Mouse (Mus musculus) megakaryocyte-erythroid progenitor cell, adult 5-6 weeks (primary cell): ENCODE data around the gene Ccnd3. TPM values are rescaled to one million over a fixed set of nuclear protein-coding genes. Genes with fewer than 3 reads are reported as not detected.
"Not testable (repeated sequence)": the region's sequence is repeated elsewhere in the genome, so short reads cannot be mapped to it uniquely, and the experiment has no call there.

Experiments
- ATAC-seq: replicated peaks from 2 replicates; pipeline ENCODE4 v1.8.0; 2016; ENCODE audit warnings: mild to moderate bottlenecking, inconsistent platforms; ENCODE audit not compliant: severe bottlenecking, poor library complexity, low FRiP score, low TSS enrichment
- total RNA-seq, 2 experiments: library from RNA; stranded (forward) in 1 of 2; stranded (reverse) in 1 of 2; fragments of 200-1000, 215-1000 nt in 1 of 2; fragments of >200 nt in 1 of 2; fragmentation: Nextera tagmentation in 1 of 2; gene quantifications; 2 replicates each; pipeline ENCODE4 v1.2.3; 2014 to 2017

Gene Ccnd3
- total RNA-seq, 2 experiments from 2014 or later: 51.3 to 169 TPM

DNA sequence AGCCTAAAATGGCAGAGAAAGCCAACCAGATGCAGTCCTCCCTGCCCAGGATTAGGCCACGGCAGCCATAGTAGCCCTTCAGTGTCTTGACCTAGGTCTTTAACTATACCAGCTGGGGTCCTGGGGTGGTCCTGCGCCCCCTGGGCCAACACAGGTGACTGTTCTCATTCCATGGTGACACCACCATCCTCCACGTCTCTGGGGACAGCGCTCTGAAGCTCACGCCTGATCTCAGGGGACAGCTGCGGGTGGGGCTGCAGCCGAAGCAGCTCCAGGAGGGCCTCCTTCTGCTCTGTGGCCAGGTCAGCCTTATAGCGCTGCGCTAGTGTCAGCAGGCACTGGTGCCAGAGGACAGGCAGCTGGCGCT lies 96.5 kb downstream of the Ccnd3 start:
- ATAC-seq: no peak

DNA sequence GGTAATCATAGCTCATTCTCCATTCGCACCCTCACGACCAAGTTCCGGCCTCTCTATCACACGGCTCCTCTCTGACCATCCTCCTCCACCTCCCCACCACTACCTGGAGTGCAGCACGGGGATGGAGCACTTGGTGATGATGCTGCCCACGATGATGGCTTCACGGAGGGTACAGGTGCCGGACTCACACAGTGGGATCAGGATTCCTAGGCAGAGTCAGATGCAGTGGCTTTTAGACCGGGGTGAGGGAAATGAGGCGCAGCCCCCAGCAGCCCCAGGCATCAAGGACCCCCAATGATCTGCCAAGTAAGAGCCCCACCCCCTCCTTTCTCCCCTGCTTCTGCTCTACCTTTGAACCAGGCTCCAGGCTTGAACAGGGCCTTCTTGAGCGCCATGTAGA lies 97.4 kb downstream of the Ccnd3 start:
- ATAC-seq: no peak

DNA sequence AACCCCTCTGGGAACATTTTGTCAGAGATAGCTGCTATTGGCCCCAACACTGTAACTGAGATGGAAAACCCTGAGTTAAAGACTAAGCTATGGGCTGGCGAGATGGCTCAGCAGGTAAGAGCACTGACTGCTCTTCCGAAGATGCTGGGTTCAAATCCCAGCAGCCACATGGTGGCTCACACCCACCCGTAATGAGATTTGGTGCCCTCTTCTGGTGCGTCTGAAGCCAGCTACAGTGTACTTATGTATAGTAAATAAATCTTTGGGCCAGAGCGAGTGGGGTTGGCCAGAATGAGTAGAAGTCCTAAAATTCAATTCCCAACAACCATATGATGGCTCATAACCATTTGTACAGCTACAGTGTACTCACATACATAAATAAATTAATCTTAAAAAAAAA lies 101.4 kb downstream of the Ccnd3 start:
- ATAC-seq: no peak

DNA sequence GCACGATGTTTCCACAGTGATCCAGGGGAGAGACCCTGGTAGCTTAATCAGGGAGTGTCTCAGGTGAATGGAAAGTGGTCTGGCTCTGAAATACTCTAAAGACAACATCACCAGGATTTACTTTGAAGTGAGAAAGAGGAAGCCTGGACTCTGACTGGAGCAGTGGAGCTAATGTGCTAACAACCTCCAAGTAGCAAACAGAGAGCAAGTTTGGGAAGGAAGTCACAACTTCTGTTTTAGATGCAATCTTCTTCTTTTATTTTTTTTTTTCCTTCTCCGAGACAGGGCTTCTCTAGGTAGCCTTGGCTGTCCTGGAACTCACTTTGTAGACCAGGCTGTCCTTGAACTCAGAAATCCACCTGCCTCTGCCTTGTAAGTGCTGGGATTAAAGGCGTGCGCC lies 104.3 kb downstream of the Ccnd3 start:
- no peak for ATAC-seq

DNA sequence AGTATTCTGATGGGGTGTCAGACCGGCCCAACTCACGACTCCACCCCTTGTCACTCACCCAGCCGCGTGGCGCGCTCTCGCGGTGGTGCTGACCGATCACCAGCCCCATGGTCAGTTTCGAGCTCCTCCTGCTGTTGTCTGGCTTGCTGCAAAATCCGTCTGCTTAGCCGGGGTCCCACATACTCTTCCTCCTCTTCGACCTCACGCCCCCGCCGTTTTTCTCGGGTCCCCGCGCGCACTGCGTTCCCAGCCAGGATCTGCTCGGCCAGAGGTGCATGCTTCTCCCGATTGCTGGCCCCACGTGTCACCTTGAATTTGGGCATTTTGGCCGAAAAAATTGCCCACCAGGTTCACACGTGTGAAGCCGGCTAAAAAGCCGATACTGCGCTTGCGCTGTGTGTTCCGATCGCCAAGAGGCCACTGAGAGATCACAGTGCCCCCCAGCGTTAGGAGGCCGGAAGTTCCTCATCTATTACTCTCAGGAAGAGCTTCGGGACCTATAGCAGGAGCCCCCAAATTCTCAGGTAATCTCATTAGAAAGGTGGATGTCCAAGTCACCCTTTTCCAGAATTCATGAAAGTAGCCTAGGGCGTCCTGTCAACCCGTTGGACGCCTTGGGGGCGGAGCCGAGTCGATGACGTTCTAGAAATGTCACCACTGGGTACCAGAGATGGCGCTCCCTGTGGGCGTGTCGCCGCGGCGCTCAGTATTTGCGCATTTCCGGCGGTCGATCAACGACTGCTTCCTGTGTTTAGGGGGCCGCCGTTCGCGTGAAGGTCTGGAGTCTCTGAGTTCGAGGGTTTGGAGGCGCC lies 106.2 kb downstream of the Ccnd3 start, which contains the start of the genes Bysl, Med20 and Gm20517:
Gene Bysl (minus strand): TSS at position 644 of the 812 bp plus-strand sequence.
Gene Med20 (plus strand): TSS at position 734 of the 812 bp plus-strand sequence.
Gene Gm20517 (plus strand): TSS at position 741 of the 812 bp plus-strand sequence.
- peak; percentile 86 for ATAC-seq

DNA sequence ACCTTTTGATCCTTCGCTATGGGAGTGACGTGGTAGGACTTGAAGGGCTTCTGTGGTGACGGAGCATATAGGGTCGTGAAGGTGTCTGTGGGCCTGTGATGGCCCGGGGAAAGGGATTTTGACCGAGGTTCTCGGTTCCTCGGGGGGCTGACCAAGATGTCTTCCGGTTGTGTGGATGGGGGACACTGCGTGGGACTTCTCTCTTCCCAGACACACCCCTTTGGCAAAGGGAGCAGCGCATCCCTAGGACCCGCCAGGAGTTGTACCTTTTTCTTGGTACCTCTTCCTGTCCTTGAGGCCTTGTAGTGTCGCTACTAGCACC lies 106.8 kb downstream of the Ccnd3 start:
- ATAC-seq: no peak

DNA sequence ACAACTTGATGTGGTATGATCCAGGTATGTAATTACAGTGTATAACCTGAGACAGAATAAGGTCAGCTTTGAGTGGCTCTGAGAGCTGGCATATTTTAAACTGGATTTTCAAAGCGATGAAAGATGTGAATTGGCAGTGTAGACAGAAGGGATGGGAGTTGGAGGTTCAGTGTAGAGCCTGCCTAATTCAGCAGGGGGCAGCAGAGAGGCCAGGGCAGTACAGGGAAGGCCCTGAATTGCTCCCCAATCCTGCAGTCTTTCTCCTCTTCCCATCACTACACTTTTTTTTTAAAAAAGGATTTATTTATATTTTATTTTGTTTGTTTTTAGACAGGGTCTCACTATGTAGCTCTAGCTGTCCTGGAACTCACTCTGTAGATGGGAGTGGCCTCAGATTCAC lies 109.2 kb downstream of the Ccnd3 start:
- ATAC-seq: no peak

DNA sequence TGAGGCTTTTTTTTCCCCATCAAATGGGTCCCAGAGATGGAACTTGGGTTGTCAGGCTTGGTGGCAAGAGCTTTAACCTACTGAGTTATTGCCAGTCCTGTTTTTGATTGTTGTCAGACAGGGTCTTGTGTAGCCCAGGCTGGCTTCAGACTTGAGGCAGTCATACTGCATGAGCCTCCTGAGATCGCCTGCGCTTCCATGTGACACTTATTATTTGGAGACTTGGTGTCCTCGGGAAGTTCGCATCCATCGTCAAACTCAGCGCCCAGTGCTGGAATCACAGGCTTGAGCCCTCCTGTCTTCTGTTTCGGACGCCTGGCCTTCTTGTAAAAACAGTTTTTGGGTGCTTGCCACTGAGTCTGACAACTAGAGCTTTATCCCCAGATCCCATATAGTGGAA lies 111.3 kb downstream of the Ccnd3 start:
- ATAC-seq: no peak

DNA sequence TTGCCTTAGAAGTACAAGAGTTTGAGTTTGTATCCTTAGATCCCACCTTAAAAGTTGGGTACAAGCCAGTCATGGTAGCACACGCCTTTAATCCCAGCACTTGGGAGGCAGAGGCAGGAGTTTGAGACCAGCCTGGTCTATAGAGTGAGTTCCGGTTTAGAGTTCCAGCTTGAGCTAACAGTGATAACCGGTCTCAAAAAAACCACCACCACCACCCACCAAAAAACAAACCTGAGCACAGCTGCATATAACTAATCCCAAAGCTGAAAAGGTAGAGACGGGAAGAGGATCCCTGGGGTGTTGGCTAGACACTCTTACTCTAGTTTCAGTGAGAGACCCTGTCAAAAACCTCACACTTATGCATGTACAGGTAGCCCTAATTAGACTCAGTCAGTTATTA lies 111.8 kb downstream of the Ccnd3 start:
- no peak for ATAC-seq

DNA sequence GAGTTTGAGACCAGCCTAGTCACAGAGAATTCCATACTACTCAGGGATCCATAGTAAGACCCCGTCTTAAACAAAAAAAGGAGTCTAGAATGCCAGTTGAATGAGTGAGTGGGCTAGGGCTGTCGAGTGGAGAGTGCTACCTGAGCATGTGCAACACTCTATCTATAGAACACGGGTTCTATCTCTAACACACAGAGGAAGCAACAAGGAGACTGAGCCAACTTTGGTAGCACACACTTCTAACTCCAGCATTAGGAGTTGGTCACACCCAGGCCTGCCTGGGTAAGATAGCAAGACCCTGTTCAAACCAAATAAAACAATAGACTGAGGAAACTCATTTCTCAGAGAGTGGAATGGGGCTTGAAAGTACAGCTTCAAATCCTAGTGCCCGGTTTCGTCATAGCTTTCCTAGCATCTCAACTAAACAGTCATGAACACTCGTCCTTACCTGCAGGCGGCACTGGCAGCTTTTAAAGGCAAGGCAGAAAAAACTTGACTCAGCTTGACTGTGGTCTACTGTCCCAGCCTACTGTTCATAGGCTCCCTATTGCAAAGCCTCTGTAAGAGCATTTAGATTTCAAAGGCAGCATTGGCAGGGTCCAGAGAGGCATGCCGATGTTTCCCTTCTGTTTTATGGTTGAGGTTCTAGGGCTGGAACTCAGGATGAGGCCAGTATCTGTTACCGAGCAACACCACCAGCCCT lies 112.9 kb downstream of the Ccnd3 start:
- peak; percentile 97 for ATAC-seq

DNA sequence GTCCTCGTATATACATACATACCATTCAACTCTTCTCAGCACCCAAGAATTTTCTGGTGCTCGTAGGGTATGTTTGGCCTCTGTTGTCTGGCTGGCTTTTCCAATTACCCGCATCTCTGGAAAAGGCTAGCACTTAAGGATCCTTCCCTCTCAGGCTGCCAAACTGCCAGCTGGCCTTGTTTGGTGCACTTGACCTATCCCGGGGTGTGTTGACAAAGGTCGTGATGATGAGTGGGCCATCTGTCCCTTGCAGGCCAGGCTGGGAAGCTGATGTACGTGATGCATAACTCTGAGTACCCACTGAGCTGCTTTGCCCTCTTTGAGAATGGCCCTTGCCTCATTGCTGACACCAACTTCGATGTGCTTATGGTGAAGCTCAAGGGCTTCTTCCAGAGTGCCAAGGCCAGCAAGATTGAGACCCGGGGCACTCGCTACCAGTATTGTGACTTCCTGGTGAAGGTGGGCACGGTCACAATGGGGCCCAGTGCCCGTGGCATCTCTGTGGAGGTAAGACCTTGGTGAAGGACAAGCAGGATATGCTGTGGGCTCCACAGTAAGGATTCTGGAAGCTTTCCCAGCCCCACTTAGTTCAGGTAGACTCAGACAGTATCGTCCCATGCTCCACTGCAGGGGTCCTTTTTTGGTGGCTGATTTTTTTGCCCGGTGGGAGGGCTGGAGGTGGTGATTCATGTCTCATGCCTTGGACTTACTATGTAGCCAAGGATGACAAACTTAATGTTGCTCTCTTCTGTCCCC lies 113.9 kb downstream of the Ccnd3 start:
- no peak for ATAC-seq

DNA sequence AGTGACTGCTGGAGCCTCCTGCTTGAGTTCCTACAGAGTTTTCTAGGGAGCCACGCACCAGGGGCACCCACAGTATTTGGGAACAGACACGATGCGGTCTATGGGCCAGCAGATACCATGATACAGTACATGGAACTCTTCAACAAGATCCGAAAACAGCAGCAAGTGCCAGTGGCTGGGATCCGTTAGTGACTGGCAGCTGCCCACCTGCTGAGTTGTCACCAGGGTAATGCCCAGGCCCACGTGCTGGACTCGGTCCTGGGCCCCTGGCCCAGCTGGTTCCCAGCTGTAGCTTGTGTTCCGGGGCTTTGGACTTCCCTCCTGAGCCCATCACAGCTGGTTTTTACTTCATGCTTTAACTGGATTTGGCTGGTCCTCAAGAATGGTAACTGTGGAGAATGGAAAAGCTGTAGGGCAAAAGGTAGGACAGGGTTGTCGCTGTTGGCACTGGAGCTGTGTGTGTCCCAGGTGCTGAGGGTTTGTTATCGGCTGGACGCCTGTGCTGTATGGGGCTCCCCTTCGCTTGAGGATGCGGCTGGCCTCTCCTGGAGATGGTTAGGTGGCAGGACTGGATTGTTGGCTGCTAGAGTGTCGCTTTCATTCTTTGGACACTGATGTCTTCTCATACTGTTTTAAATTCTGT lies 118.2 kb downstream of the Ccnd3 start:
- no peak for ATAC-seq

DNA sequence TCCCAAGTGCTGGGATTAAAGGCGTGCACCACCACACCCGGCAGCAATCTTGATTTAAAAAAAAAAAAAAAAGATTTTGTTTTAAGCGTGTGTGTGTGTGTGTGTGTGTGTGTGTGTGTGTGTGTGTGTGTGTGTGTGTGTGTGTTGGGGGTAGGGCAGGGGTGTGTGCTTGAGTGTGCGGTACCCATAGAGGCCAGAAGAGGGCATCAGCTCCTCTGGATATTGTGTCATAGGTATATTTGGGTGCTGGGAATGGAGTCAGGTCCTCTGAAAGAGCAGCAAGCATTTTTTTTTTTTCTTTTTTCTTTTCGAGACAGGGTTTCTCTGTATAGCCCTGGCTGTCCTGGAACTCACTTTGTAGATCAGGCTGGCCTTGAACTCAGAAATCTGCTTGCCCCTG lies 119.7 kb downstream of the Ccnd3 start:
- ATAC-seq: not testable (repeated sequence)

DNA sequence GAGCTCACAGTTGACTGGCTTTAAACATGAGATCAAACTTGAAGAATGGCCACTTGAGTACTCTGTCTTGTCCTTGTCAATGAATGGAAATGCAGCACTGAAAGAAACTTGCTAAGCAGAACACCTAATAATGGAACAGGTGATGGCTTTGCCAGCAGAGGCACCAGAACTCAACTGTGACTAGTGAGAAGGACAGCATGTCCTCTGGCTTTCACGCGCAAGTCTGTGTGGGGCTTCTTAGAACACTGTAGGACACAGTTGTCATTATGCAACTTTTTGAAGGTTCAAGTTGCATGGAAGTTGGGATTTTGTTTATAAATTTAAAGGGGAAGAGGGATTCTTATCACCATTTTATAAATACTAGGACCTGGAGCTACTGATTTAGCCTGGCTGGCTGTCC lies 120.2 kb downstream of the Ccnd3 start:
- ATAC-seq: no peak

DNA sequence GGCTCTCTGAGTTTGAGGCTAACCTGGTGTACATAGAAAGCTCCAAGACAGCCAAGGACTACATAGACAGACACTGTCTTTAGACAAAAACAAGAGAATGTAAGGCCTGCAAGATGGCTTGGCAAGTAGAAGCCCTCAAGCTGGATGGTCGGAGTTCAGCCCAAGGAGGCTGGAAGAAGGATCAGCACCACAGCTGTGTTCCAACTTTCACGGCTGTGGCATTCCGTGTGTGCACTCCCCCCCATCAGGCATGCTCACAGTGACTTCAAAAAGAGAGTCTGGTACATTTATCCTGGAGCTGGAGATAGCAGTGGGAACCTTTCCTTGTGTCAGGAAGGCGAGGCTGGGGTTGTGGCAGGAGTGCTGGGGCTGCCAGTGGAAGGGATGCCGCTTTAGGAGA lies 121.2 kb downstream of the Ccnd3 start:
- no peak for ATAC-seq

DNA sequence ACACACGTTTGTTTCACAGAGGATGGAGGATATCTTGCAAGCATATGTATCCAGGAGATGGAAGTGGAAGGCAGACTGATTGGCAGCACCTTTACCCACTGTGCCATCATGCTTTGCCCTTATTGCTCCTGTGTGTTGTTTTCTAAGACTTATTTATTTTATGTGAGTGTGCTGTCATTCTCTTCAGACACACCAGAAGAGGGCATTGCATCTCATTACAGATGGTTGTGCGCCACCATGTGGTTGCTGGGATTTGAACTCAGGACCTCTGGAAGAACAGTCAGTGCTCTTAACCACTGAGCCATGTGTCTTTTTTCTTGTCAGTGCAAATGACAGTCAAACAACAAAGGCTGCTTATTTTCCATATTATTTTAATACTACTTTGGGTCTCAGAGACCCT lies 122.9 kb downstream of the Ccnd3 start:
- no peak for ATAC-seq

DNA sequence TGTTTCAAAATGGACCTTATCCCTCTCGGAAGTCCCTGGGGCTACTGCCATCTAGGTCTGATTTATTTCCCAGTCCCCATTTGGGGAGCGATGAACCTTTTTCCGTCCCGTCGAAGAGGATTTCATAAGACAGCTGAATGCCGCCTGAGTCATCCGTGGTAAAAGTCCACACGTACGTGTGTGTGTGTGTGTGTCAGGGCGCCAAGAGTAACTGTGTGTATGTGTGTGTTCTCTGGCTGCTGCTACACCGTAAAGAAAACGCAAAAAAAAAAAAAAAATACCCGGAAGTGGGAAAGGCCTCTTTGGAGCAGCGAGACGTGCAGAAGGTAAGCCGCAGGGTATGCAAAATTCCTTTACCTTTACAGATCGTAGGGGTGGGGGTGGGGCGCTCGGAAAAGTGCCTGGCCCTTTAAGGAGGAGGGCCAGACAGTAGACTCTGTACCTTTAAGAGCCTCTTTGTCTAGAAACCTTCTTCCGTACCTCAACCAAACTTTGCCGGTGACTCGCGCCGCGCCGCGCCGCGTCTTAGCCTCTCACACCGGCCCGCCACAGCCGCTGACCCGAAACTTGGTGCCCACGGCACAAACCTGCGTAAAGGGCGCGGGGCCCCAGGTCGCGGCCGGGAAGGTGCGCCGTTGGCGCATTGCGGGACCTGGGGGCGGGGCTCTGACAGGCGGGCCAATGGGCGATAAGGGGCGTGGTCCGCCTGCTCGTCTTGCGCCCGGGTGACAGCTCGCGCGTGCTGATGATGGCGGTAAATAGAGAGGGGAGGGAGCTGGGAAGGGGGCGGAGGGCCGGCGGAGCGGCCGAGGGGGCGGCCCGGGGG lies 124.2 kb downstream of the Ccnd3 start:
- ATAC-seq: peak; percentile 88

DNA sequence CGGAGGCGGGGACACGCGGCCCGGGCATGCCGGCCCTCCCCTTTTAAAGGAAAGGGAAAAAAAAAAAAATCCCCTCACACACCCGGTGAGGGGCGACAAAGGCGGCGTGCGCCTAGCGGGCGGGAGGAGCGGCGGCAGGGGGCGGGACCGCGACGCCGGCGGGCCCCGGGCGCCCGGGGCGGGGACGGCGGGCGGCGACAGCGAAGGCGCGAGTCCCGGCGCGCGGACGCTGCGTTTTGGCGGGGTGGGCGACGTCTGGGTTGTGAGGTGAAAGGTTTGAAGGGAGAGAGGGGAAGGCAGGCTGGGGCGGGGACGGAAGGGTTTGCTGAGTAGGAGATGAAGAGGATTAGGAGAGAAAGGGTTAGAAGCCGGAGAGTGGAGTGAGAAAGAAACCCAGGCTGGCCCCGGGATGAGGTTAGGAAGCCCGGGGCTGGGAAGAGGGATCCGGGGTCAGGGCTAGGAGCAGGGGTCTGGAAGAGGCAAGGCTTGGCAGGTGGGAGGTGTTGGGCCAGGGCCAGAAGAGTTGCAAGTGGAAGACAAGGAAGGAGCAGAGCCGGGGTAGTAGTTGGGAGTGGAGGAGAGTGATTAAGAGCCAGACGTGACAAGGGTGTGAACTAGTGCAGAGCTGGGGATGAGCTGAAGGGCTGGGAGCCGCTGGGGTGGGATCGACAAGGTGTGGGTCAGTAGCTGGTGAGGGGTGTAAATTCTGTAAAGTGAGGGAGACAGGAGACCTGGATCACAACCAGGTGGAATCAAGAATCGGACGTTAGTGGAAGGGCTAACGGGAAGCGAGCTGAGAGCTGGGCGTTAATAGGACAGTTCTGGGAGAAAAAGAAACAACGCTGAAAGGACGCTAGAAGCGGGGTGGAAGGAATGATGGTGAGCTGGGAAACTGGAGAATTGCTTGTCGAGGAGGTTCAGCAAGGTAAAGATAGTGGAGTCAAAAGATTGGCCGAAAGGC lies 125.1 kb downstream of the Ccnd3 start:
- ATAC-seq: peak; percentile 42
